Mouse (Mus musculus) intestine, embryonic 14.5 days (tissue): ENCODE results near the gene Uba52. TPM values are rescaled to one million over a fixed set of nuclear protein-coding genes. Genes with fewer than 3 reads are reported as not detected.
A peak's percentile ranks its signal among the peaks of the same experiment; 100 is the strongest.

ENCODE experiments used
- ATAC-seq: fragments of 200-750 bp; cut with Nextera tagmentation; replicated peaks from 2 replicates; pipeline ENCODE4 v1.8.0; 2017; ENCODE audit warnings: low read depth, moderate number of reproducible peaks, moderate TSS enrichment, moderate library complexity; ENCODE audit not compliant: low FRiP score, low TSS enrichment
- DNase-seq: peaks from one replicate; pipeline ENCODE4 v3.0.0-alpha.2; 2018; ENCODE audit warnings: low spot score
- H3K27ac ChIP-seq: fragments of 300-500 bp; sonication (generic); 2 replicates; pipeline ENCODE4 v1.5.1; 2014; ENCODE audit warnings: low read depth, mild to moderate bottlenecking, control low read depth
- H3K27me3 ChIP-seq: fragments of 300-500 bp; sonication (generic); replicated peaks from 2 replicates; pipeline ENCODE4 v1.6.1; 2014; ENCODE audit warnings: low read length, control low read depth; ENCODE audit not compliant: control insufficient read depth, insufficient read depth
- H3K36me3 ChIP-seq: fragments of 300-500 bp; sonication (generic); 2 replicates; pipeline ENCODE4 v1.6.1; 2014; ENCODE audit warnings: low read length, control low read depth; ENCODE audit not compliant: control insufficient read depth, insufficient read depth
- H3K4me1 ChIP-seq: fragments of 300-500 bp; sonication (generic); replicated peaks from 2 replicates; pipeline ENCODE4 v1.6.1; 2014; ENCODE audit warnings: low read length, control low read depth, mixed read lengths; ENCODE audit not compliant: control insufficient read depth, insufficient read depth
- H3K4me2 ChIP-seq: fragments of 300-500 bp; sonication (generic); 2 replicates; pipeline ENCODE4 v1.6.1; 2014; ENCODE audit warnings: low read length
- H3K4me3 ChIP-seq: fragments of 300-500 bp; sonication (generic); 2 replicates; pipeline ENCODE4 v1.5.1; 2014; ENCODE audit warnings: low read depth, low read length, control low read depth, mixed read lengths
- H3K9ac ChIP-seq: fragments of 300-500 bp; sonication (generic); 2 replicates; pipeline ENCODE4 v1.6.1; 2014; ENCODE audit warnings: mild to moderate bottlenecking, low read length
- H3K9me3 ChIP-seq: fragments of 300-500 bp; sonication (generic); 2 replicates; pipeline ENCODE4 v1.6.1; 2016; ENCODE audit warnings: low read length, control low read depth; ENCODE audit not compliant: control insufficient read depth
- WGBS: fragments of 180-500 bp; shearing (Covaris S2); extraction: QIAGEN DNeasy Blood & Tissue Kit; methylation state at CpG from one replicate; pipeline ENCODE4 v1.1.7; 2014; 5-methylcytosine and 5-hydroxymethylcytosine counted together
- polyA plus RNA-seq: library from polyadenylated mRNA; unstranded; fragments of >200 nt; fragmentation: Nextera tagmentation; extraction: Ambion mirVana; gene quantifications from 2 replicates; pipeline ENCODE4 v1.2.1, GENCODE M21; 2014

The Uba52 gene
- polyA plus RNA-seq, 1 experiment from 2014 or later: 1,247 TPM

GRCm38 (mm10) chr8:70469295-70469916 lies 41.2 kb downstream of the Uba52 start:
- DNase-seq (no peak), ATAC-seq (peak; percentile 53)
- H3K4me2 ChIP-seq: no peak overlapping the region
- H3K27me3 ChIP-seq: no peaks in the 10 kb centered on the region
- H3K4me1 ChIP-seq: 0 out of 2 replicates have a peak, but pooled peaks cover 4% of the 10 kb centered on the region
- peaks cover 6% of the 10 kb centered on the region; the same call in 1 of the 2 replicates for H3K36me3 ChIP-seq
- H3K27ac ChIP-seq: no peak overlapping the region
- H3K9ac ChIP-seq: no peak overlapping the region
- 56% methylated on average over 10 of the region's 10 CpGs for WGBS
- H3K9me3 ChIP-seq: no peaks in the 10 kb centered on the region
- H3K4me3 ChIP-seq: no peak overlapping the region

DNA sequence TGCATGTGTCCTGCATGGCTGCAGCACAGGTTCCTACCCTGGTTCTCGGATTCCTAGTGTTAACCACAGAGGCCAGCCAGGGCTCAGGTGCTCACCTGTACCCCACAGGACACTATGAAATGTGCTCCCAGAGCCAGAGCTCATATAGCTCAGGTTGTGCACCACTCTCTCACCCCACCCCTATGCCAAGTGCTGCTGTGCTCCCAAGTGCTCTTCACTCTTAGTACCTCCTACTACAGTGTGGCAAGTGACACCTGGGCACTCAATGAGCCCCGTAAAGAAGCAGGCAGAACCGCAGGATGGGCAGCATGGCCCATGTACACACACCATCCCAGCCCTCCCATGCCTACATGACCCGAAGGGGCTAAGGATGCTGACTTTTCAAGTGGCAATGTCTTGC lies 41.9 kb downstream of the Uba52 start:
- Histone ChIP-seq H3K4me2 (no peak overlapping the region), H3K27ac (no peak overlapping the region), H3K9me3 (no peaks in the 10 kb centered on the region), H3K36me3 (peaks cover 6% of the 10 kb centered on the region; the same call in 1 of the 2 replicates), H3K27me3 (no peaks in the 10 kb centered on the region), H3K4me1 (0 out of 2 replicates have a peak, but pooled peaks cover 4% of the 10 kb centered on the region), H3K4me3 (no peak overlapping the region), H3K9ac (no peak overlapping the region)
- ATAC-seq: no peak
- 91% methylated on average over 4 of the region's 4 CpGs for WGBS
- DNase-seq: no peak

DNA sequence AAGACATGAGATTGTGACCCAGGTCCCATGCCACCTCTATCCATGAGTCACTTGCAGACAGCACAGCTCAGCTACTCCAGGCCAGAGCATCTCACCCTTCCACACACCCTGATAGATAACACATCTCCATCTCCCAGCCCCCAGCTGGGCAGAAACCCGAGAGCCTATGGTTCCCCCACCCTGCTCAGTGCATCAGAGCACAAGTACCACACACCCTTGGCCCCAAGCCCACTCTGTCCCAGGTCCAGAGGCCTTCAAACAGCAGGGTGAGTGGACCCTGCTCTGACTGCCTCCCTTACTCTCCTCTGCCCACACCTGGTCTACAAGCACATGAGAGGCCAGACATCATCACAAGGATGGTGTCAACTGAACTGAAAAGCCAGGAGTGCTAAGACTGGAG lies 42.7 kb downstream of the Uba52 start:
- Histone ChIP-seq H3K27me3 (no peaks in the 10 kb centered on the region), H3K4me3 (no peak overlapping the region), H3K36me3 (peaks cover 6% of the 10 kb centered on the region; the same call in 1 of the 2 replicates), H3K9me3 (no peaks in the 10 kb centered on the region), H3K27ac (no peak overlapping the region), H3K4me2 (no peak overlapping the region), H3K9ac (no peak overlapping the region), H3K4me1 (0 out of 2 replicates have a peak, but pooled peaks cover 4% of the 10 kb centered on the region)
- ATAC-seq (no peak), DNase-seq (no peak)
- 58% methylated on average over 1 of the region's 1 CpGs for WGBS

GRCm38 (mm10) chr8:70467229-70467725 lies 43.3 kb downstream of the Uba52 start:
- H3K36me3 ChIP-seq: peaks cover 6% of the 10 kb centered on the region; the same call in 1 of the 2 replicates
- no peak for ATAC-seq
- H3K27ac ChIP-seq: no peak overlapping the region
- H3K4me1 ChIP-seq: 0 out of 2 replicates have a peak, but pooled peaks cover 4% of the 10 kb centered on the region
- no peak for DNase-seq
- H3K27me3 ChIP-seq: no peaks in the 10 kb centered on the region
- 63% methylated on average over 5 of the region's 5 CpGs for WGBS
- H3K9me3 ChIP-seq: no peaks in the 10 kb centered on the region
- H3K9ac ChIP-seq: no peak overlapping the region
- no peak overlapping the region for H3K4me3 ChIP-seq
- H3K4me2 ChIP-seq: no peak overlapping the region

GRCm38 (mm10) chr8:70466771-70467170 lies 43.8 kb downstream of the Uba52 start:
- Histone ChIP-seq H3K9ac (no peak overlapping the region), H3K4me2 (no peak overlapping the region), H3K4me3 (no peak overlapping the region), H3K36me3 (peaks cover 6% of the 10 kb centered on the region; the same call in 1 of the 2 replicates), H3K9me3 (no peaks in the 10 kb centered on the region), H3K4me1 (0 out of 2 replicates have a peak, but pooled peaks cover 4% of the 10 kb centered on the region), H3K27me3 (no peaks in the 10 kb centered on the region), H3K27ac (no peak overlapping the region)
- WGBS: 53% methylated on average over 11 of the region's 11 CpGs
- DNase-seq: no peak
- ATAC-seq: no peak

- no peak for ATAC-seq
- Histone ChIP-seq H3K4me2 (no peak overlapping the region), H3K27me3 (no peaks in the 10 kb centered on the region), H3K4me3 (no peak overlapping the region), H3K9me3 (no peaks in the 10 kb centered on the region), H3K4me1 (0 out of 2 replicates have a peak, but pooled peaks cover 4% of the 10 kb centered on the region), H3K9ac (no peak overlapping the region), H3K36me3 (peaks cover 6% of the 10 kb centered on the region; the same call in 1 of the 2 replicates), H3K27ac (no peak overlapping the region)
- no peak for DNase-seq
- WGBS: 89% methylated on average over 4 of the region's 4 CpGs
Observed at GRCm38 (mm10) chr8:70466305-70466704, 44.3 kb downstream of the Uba52 start.

DNA sequence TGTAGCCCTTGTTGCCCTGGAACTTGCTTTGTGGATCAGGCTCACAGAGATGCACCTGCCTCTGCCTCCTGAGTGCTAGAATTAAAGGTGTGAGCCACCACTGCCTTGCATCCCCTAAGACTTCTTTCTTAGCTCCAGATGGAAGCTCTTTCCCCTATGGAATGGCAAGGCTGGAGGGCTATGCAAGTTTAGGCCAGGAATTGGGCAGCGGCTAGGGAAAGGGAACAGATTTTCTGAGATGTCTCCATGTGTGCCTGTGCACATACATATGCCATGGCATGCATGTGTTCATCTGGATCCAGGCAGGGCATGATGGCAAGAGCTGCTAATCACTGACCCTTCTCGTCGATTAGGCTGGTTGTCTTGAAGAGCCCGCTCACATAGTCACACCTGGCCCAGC lies 44.9 kb downstream of the Uba52 start:
- 92% methylated on average over 4 of the region's 4 CpGs for WGBS
- no peak overlapping the region for H3K27ac ChIP-seq
- DNase-seq: no peak
- no peak overlapping the region for H3K4me3 ChIP-seq
- H3K9me3 ChIP-seq: no peaks in the 10 kb centered on the region
- no peak overlapping the region for H3K4me2 ChIP-seq
- 0 out of 2 replicates have a peak, but pooled peaks cover 4% of the 10 kb centered on the region for H3K4me1 ChIP-seq
- no peak for ATAC-seq
- H3K27me3 ChIP-seq: no peaks in the 10 kb centered on the region
- H3K9ac ChIP-seq: no peak overlapping the region
- peaks cover 6% of the 10 kb centered on the region; the same call in 1 of the 2 replicates for H3K36me3 ChIP-seq

- no peak overlapping the region for H3K27ac ChIP-seq
- WGBS: 93% methylated on average over 6 of the region's 6 CpGs
Observed at GRCm38 (mm10) chr8:70464162-70464561, 46.4 kb downstream of the Uba52 start.

More at GRCm38 (mm10) chr8:70464162-70464561, 46.4 kb downstream of the Uba52 start:
- no peak overlapping the region for H3K4me3 ChIP-seq
- DNase-seq: no peak
- H3K4me1 ChIP-seq: 0 out of 2 replicates have a peak, but pooled peaks cover 4% of the 10 kb centered on the region
- H3K9me3 ChIP-seq: no peaks in the 10 kb centered on the region
- no peak for ATAC-seq
- no peak overlapping the region for H3K9ac ChIP-seq
- peaks cover 6% of the 10 kb centered on the region; the same call in 1 of the 2 replicates for H3K36me3 ChIP-seq
- H3K27me3 ChIP-seq: no peaks in the 10 kb centered on the region
- no peak overlapping the region for H3K4me2 ChIP-seq
